Comparison of ENCODE assay signal across 11 mouse cellular contexts in genomic region chr5:105650728-105651479, GRCm38 (mm10). TPM values are rescaled to one million over a fixed set of nuclear protein-coding genes. Genes with fewer than 3 reads are reported as not detected.
DNase-seq lines count a peak whose midpoint lies in the region; ATAC-seq and TF ChIP-seq lines count a peak whose summit lies in the region.
"Had no signal": no experiment of that assay in that cellular context is flagged by ENCODE, and none has a peak within 500 bp of the region (broad histone marks: within the 10 kb centered on the region; RNA-seq: fewer than 3 reads in every experiment).

No protein-coding gene starts in this region.

- no peak overlapping the region for H3K4me3 ChIP-seq in stomach, embryonic 16.5 days (replicated peaks; ENCODE audit: low read length)
- H3K4me3 ChIP-seq in stomach, postnatal 0 days (ENCODE audit: low read depth, low read length), result no peak overlapping the region
- H3K4me3 ChIP-seq in lung, embryonic 16.5 days (ENCODE audit: low read length), result no peak overlapping the region; the same call in 1 of the 2 replicates

- no peaks in the 10 kb centered on the region for H3K9me3 ChIP-seq in stomach, embryonic 16.5 days (replicated peaks; ENCODE audit: control insufficient read depth, low read length)
- no peaks in the 10 kb centered on the region for H3K9me3 ChIP-seq in stomach, postnatal 0 days (ENCODE audit: control insufficient read depth, low read length)
- H3K9me3 ChIP-seq in lung, embryonic 16.5 days (ENCODE audit: control insufficient read depth, low read length), result no peaks in the 10 kb centered on the region

- TF ChIP-seq EP300 in stomach, postnatal 0 days (optimal IDR thresholded peaks at IDR 0.05), result no peak

- ATAC-seq in stomach, embryonic 16.5 days (ENCODE audit: insufficient read depth, low FRiP score), result no peak
- ATAC-seq in stomach, postnatal 0 days (ENCODE audit: low FRiP score, low TSS enrichment), result no peak
- ATAC-seq in granulocyte monocyte progenitor cell, adult 5-6 weeks (replicated peaks; ENCODE audit: poor library complexity, severe bottlenecking), result peak; percentile 35
- no peak for ATAC-seq in lung, embryonic 16.5 days (ENCODE audit: low read depth)

- no peak for TF ChIP-seq CTCF in stomach, postnatal 0 days (IDR thresholded peaks at IDR 0.05; ENCODE audit: low read depth)

- no peak overlapping the region for H3K9ac ChIP-seq in stomach, embryonic 16.5 days (ENCODE audit: low read length)
- H3K9ac ChIP-seq in stomach, postnatal 0 days (ENCODE audit: low read length), result no peak overlapping the region
- no peak overlapping the region for H3K9ac ChIP-seq in lung, embryonic 16.5 days (ENCODE audit: low read length)

- no peak for DNase-seq in stomach, postnatal 0 days (ENCODE audit: low spot score)
- DNase-seq in thymus, postnatal 36 days, result peak; percentile 53 to 58
- DNase-seq in left cerebral cortex, adult 18-20 months (ENCODE audit: low spot score in 2 of 2), result no peak
- DNase-seq in adrenal gland, postnatal 10 days, result no peak
- no peak for DNase-seq in c-Kit-positive CD71-positive TER-119-positive erythroid progenitor cells, embryonic 14.5 days (ENCODE audit: low spot score)
- DNase-seq: adrenal gland, adult 2 months; heart, postnatal 14 days; right cerebral cortex, postnatal 25 days had no signal

- H3K27ac ChIP-seq in stomach, embryonic 16.5 days (ENCODE audit: low read length), result 0 out of 2 replicates have a peak overlapping the region, but pooled peaks have one; percentile 15
- H3K27ac ChIP-seq in stomach, postnatal 0 days (replicated peaks), result no peak overlapping the region
- H3K27ac ChIP-seq in lung, embryonic 16.5 days (ENCODE audit: low read length), result peak overlapping the region; percentile 79

- H3K4me1 ChIP-seq in stomach, embryonic 16.5 days (ENCODE audit: control insufficient read depth, insufficient read depth, low read length), result 0 out of 2 replicates have a peak, but pooled peaks cover 6% of the 10 kb centered on the region
- no peaks in the 10 kb centered on the region for H3K4me1 ChIP-seq in stomach, postnatal 0 days (replicated peaks; ENCODE audit: control insufficient read depth, insufficient read depth)
- peaks cover 21% of the 10 kb centered on the region for H3K4me1 ChIP-seq in lung, embryonic 16.5 days (replicated peaks; ENCODE audit: control insufficient read depth, insufficient read depth, low read length)

- WGBS in stomach, embryonic 16.5 days, result 76% methylated on average over 8 of the region's 8 CpGs
- 80% methylated on average over 8 of the region's 8 CpGs for WGBS in stomach, postnatal 0 days
- WGBS in lung, embryonic 16.5 days, result 80% methylated on average over 8 of the region's 8 CpGs

- H3K27me3 ChIP-seq in stomach, embryonic 16.5 days (ENCODE audit: control insufficient read depth, insufficient read depth, low read length), result no peaks in the 10 kb centered on the region
- no peaks in the 10 kb centered on the region for H3K27me3 ChIP-seq in stomach, postnatal 0 days (ENCODE audit: control insufficient read depth, insufficient read depth, low read length)
- no peaks in the 10 kb centered on the region for H3K27me3 ChIP-seq in lung, embryonic 16.5 days (ENCODE audit: control insufficient read depth, insufficient read depth, low read depth, low read length)

- H3K36me3 ChIP-seq in stomach, embryonic 16.5 days (ENCODE audit: control insufficient read depth, insufficient read depth, low read length), result no peaks in the 10 kb centered on the region
- H3K36me3 ChIP-seq in stomach, postnatal 0 days (ENCODE audit: control insufficient read depth, insufficient read depth, low read length), result no peaks in the 10 kb centered on the region
- no peaks in the 10 kb centered on the region for H3K36me3 ChIP-seq in lung, embryonic 16.5 days (ENCODE audit: control insufficient read depth, insufficient read depth, low read length)

- peak overlapping the region; percentile 4; the same call in 1 of the 2 replicates for H3K4me2 ChIP-seq in stomach, embryonic 16.5 days (ENCODE audit: low read depth, low read length)
- H3K4me2 ChIP-seq in stomach, postnatal 0 days (replicated peaks; ENCODE audit: low read depth), result no peak overlapping the region
- peak overlapping the region; percentile 3; the same call in 1 of the 2 replicates for H3K4me2 ChIP-seq in lung, embryonic 16.5 days (ENCODE audit: low read depth, low read length)

RNA-seq across cellular contexts. Expression of gene Lrrc8d, which starts 48.9 kb away (rescaled TPM):
- 8.8 and 9.7 TPM in 2 replicates for polyA plus RNA-seq in stomach, embryonic 16.5 days (2015; fragmentation: Nextera tagmentation; extraction: Ambion mirVana)
- polyA plus RNA-seq in stomach, postnatal 0 days (2015; fragmentation: Nextera tagmentation; extraction: Ambion mirVana), result 10.2 and 10.7 TPM in 2 replicates
- 44.6 and 45.0 TPM in 2 replicates for total RNA-seq in granulocyte monocyte progenitor cell, adult 5-6 weeks (2014; fragmentation: Nextera tagmentation)
- total RNA-seq in granulocyte monocyte progenitor cell, adult 5-6 weeks (2017), result 15.5 and 15.7 TPM in 2 replicates
- polyA plus RNA-seq in lung, embryonic 16.5 days (2015; fragmentation: Nextera tagmentation; extraction: Ambion mirVana), result 15.5 and 19.7 TPM in 2 replicates
- total RNA-seq in left cerebral cortex, adult 18-20 months (2021), result 10 to 100 TPM; 32.7 to 35.0 TPM
- total RNA-seq in adrenal gland, postnatal 10 days (2021), result 10 to 100 TPM; 61.3 to 77.2 TPM

Comparison
In these comparisons a context has a peak if more than half of its experiments do, and no peak if none do; other contexts are left out.
1. DNase-seq: peak in thymus, postnatal 36 days (2 of 2); none in stomach, postnatal 0 days (single experiment), left cerebral cortex, adult 18-20 months (0 of 2), adrenal gland, postnatal 10 days (single experiment) and c-Kit-positive CD71-positive TER-119-positive erythroid progenitor cells, embryonic 14.5 days (single experiment).